Mouse (Mus musculus): Measurements from ENCODE around the gene Klrb1b. TPM values are rescaled to one million over a fixed set of nuclear protein-coding genes. Genes with fewer than 3 reads are reported as not detected.

Gene Klrb1b
- total RNA-seq, 1 experiment, result not detected

- Histone ChIP-seq H3K9me3 (ENCODE audit: control insufficient read depth, insufficient read depth, low read depth, low read length) (no peaks in the 10 kb centered on the region), H3K4me3 (ENCODE audit: insufficient read depth in 1 of 2, low read depth in 1 of 2, low read length in 2 of 2, poor library complexity in 1 of 2, severe bottlenecking in 1 of 2) (no peak overlapping the region), H3K9ac (ENCODE audit: insufficient read depth, low read depth, low read length, poor library complexity, severe bottlenecking) (no peak overlapping the region), H3K36me3 (ENCODE audit: control insufficient read depth, insufficient read depth, low read length, poor library complexity, severe bottlenecking) (no peaks in the 10 kb centered on the region), H3K27ac (ENCODE audit: insufficient read depth, low read depth, low read length, poor library complexity, severe bottlenecking) (no peak overlapping the region), H3K4me1 (ENCODE audit: control insufficient read depth in 2 of 2, insufficient read depth in 2 of 2, low read length in 2 of 2, poor library complexity in 1 of 2) (peaks cover 0 to 2% of the 10 kb centered on the region in 2 experiments; a peak in 2 of 4 replicates)
- TF ChIP-seq CHD2 (IDR thresholded peaks at IDR 0.05; ENCODE audit: low read depth, low read length), result no peak
- no peak for TF ChIP-seq ZNF384 (IDR thresholded peaks at IDR 0.05; ENCODE audit: low read depth, low read length)
- no peak for TF ChIP-seq ZC3H11A (IDR thresholded peaks at IDR 0.05; ENCODE audit: borderline replicate concordance, low read depth, low read length)
- no peak for TF ChIP-seq MAFK (IDR thresholded peaks at IDR 0.05; ENCODE audit: insufficient read depth, low read depth, low read length)
- no peak for TF ChIP-seq HCFC1 (IDR thresholded peaks at IDR 0.05; ENCODE audit: borderline replicate concordance, insufficient read depth, low read length)
- DNase-seq (ENCODE audit: low read depth, low spot score), result no peak
- in situ Hi-C loops (cut with MboI; ENCODE audit: low sequenced_read_pairs in 2 of 2, unreplicated experiment in 2 of 2), result no loop called here
These were observed 19.9 kb upstream of the Klrb1b start for GRCm38 (mm10) chr6:128845998-128846542.

DNA sequence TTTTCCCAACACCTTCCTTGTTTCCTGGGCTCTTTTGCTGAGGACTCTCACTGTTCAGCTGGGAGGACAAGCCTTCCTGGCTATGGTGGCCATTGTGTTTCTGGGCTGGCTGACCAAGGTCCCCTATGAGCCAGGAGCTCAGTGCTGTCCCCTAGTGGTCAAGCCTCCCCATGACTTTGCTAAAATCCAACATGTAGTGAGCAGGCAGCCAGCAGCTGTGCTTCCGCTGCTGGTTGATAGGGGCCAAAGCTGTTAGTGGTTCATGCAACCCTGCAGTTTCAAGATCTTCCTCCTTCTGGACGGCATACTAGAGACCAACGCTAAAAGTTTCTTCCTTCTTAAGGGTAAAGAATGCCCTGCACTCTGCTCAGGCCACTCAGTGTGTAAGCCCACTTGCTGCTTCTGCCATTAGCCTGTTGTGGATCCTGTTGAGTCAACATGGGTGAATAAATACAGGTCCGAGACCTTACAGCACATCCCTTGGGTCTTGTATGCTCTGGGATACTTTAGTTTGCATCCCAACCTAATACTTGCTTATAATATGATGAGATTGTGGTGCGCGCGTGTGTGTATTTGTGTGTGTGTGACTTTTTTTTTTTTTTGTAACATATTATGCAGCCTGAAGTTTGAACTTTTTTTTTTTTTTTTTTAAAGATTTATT lies 19.3 kb upstream of the Klrb1b start:
- no peak overlapping the region for H3K9ac ChIP-seq (ENCODE audit: insufficient read depth, low read depth, low read length, poor library complexity, severe bottlenecking)
- TF ChIP-seq CHD2 (IDR thresholded peaks at IDR 0.05; ENCODE audit: low read depth, low read length) (no peak), MAFK (IDR thresholded peaks at IDR 0.05; ENCODE audit: insufficient read depth, low read depth, low read length) (peak; percentile 91), HCFC1 (IDR thresholded peaks at IDR 0.05; ENCODE audit: borderline replicate concordance, insufficient read depth, low read length) (0 out of 2 replicates have a peak, but pooled peaks have one; percentile 56), ZC3H11A (IDR thresholded peaks at IDR 0.05; ENCODE audit: borderline replicate concordance, low read depth, low read length) (peak; percentile 69; the same call in 1 of the 2 replicates), ZNF384 (IDR thresholded peaks at IDR 0.05; ENCODE audit: low read depth, low read length) (no peak)
- no peak overlapping the region for H3K4me3 ChIP-seq (ENCODE audit: insufficient read depth in 1 of 2, low read depth in 1 of 2, low read length in 2 of 2, poor library complexity in 1 of 2, severe bottlenecking in 1 of 2)
- DNase-seq (ENCODE audit: low read depth, low spot score), result peak; percentile 90
- no peaks in the 10 kb centered on the region for H3K9me3 ChIP-seq (ENCODE audit: control insufficient read depth, insufficient read depth, low read depth, low read length)
- H3K36me3 ChIP-seq (ENCODE audit: control insufficient read depth, insufficient read depth, low read length, poor library complexity, severe bottlenecking), result no peaks in the 10 kb centered on the region
- H3K27ac ChIP-seq (ENCODE audit: insufficient read depth, low read depth, low read length, poor library complexity, severe bottlenecking), result no peak overlapping the region
- in situ Hi-C loops (cut with MboI; ENCODE audit: low sequenced_read_pairs in 2 of 2, unreplicated experiment in 2 of 2), result no loop called here
- peaks cover 0 to 2% of the 10 kb centered on the region in 2 experiments; a peak in 2 of 4 replicates for H3K4me1 ChIP-seq (ENCODE audit: control insufficient read depth in 2 of 2, insufficient read depth in 2 of 2, low read length in 2 of 2, poor library complexity in 1 of 2)

DNA sequence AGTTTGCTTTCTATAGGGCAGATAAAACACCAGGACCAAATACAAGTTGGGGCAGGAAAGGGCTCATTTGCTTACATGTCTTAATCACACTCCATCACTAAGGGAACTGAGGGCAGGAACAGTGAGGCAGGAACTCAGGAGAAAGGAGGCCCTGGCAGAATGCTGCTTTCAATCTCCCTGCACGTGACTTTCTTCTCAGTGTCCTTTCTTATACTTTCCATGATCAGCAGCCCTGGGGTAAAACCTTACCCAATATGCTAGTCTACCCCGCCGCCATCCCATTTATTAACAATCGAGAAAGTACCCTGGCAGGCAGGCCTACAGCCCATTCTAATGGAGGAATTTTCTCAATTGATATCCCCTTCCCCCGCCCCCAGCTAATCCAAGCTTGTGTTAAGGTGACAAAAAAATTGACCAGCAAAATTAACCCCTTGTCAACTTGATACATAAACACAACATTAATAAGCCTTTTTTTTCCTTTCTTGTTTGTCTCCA lies 18.5 kb upstream of the Klrb1b start:
- Histone ChIP-seq H3K4me1 (ENCODE audit: control insufficient read depth in 2 of 2, insufficient read depth in 2 of 2, low read length in 2 of 2, poor library complexity in 1 of 2) (peaks cover 0 to 5% of the 10 kb centered on the region in 2 experiments; a peak in 2 of 4 replicates), H3K36me3 (ENCODE audit: control insufficient read depth, insufficient read depth, low read length, poor library complexity, severe bottlenecking) (no peaks in the 10 kb centered on the region), H3K4me3 (ENCODE audit: insufficient read depth in 1 of 2, low read depth in 1 of 2, low read length in 2 of 2, poor library complexity in 1 of 2, severe bottlenecking in 1 of 2) (0 out of 4 replicates have a peak overlapping the region, but pooled peaks of 1 of the 2 experiments have one; percentile 72), H3K9ac (ENCODE audit: insufficient read depth, low read depth, low read length, poor library complexity, severe bottlenecking) (no peak overlapping the region), H3K27ac (ENCODE audit: insufficient read depth, low read depth, low read length, poor library complexity, severe bottlenecking) (no peak overlapping the region), H3K9me3 (ENCODE audit: control insufficient read depth, insufficient read depth, low read depth, low read length) (no peaks in the 10 kb centered on the region)
- TF ChIP-seq MAFK (IDR thresholded peaks at IDR 0.05; ENCODE audit: insufficient read depth, low read depth, low read length) (no peak), HCFC1 (IDR thresholded peaks at IDR 0.05; ENCODE audit: borderline replicate concordance, insufficient read depth, low read length) (no peak), ZNF384 (IDR thresholded peaks at IDR 0.05; ENCODE audit: low read depth, low read length) (no peak), ZC3H11A (IDR thresholded peaks at IDR 0.05; ENCODE audit: borderline replicate concordance, low read depth, low read length) (no peak), CHD2 (IDR thresholded peaks at IDR 0.05; ENCODE audit: low read depth, low read length) (no peak)
- in situ Hi-C loops (cut with MboI; ENCODE audit: low sequenced_read_pairs in 2 of 2, unreplicated experiment in 2 of 2), result no loop called here
- no peak for DNase-seq (ENCODE audit: low read depth, low spot score)

DNA sequence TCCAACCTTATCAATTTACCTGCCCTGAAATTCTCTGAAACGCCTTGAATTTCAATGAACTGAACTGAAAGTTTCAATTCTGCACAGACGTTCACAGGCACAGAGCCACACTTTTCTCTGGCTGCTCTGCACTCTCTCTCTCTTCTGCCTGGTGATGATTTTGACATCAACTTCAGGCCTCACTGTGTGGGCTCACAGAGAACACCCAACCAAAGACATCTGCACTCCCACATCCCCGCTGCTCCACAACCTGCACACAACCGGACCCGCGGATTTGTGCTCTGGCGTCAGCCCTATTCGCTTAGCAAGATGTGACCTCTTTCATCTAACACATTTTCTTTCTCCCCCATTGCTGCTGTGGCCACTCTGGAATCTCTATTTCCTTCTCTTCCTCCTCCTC lies 18.0 kb upstream of the Klrb1b start:
- H3K36me3 ChIP-seq (ENCODE audit: control insufficient read depth, insufficient read depth, low read length, poor library complexity, severe bottlenecking), result no peaks in the 10 kb centered on the region
- H3K27ac ChIP-seq (ENCODE audit: insufficient read depth, low read depth, low read length, poor library complexity, severe bottlenecking), result no peak overlapping the region; the same call in 1 of the 2 replicates
- peak overlapping the region; percentile 34; the same call in 1 of the 2 replicates for H3K9ac ChIP-seq (ENCODE audit: insufficient read depth, low read depth, low read length, poor library complexity, severe bottlenecking)
- H3K9me3 ChIP-seq (ENCODE audit: control insufficient read depth, insufficient read depth, low read depth, low read length), result no peaks in the 10 kb centered on the region
- H3K4me1 ChIP-seq (ENCODE audit: control insufficient read depth in 2 of 2, insufficient read depth in 2 of 2, low read length in 2 of 2, poor library complexity in 1 of 2), result peaks cover 0 to 5% of the 10 kb centered on the region in 2 experiments; a peak in 2 of 4 replicates
- no peak for DNase-seq (ENCODE audit: low read depth, low spot score)
- in situ Hi-C loops (cut with MboI; ENCODE audit: low sequenced_read_pairs in 2 of 2, unreplicated experiment in 2 of 2), result no loop called here
- TF ChIP-seq HCFC1 (IDR thresholded peaks at IDR 0.05; ENCODE audit: borderline replicate concordance, insufficient read depth, low read length), result no peak
- TF ChIP-seq ZC3H11A (IDR thresholded peaks at IDR 0.05; ENCODE audit: borderline replicate concordance, low read depth, low read length), result no peak
- TF ChIP-seq CHD2 (IDR thresholded peaks at IDR 0.05; ENCODE audit: low read depth, low read length), result no peak
- TF ChIP-seq MAFK (IDR thresholded peaks at IDR 0.05; ENCODE audit: insufficient read depth, low read depth, low read length), result no peak
- no peak for TF ChIP-seq ZNF384 (IDR thresholded peaks at IDR 0.05; ENCODE audit: low read depth, low read length)
- H3K4me3 ChIP-seq (ENCODE audit: insufficient read depth in 1 of 2, low read depth in 1 of 2, low read length in 2 of 2, poor library complexity in 1 of 2, severe bottlenecking in 1 of 2), result peak overlapping the region in 1 of 2 experiments; percentile 72; a peak in 1 of 4 replicates

Measured in ES-E14 (cell line).